Mouse (Mus musculus) inflammation-experienced regulatory T-cells, adult 6 months (primary cell): ENCODE results near the gene Ncstn. TPM values are rescaled to one million over a fixed set of nuclear protein-coding genes. Genes with fewer than 3 reads are reported as not detected.

Experiments
- ATAC-seq: one replicate; pipeline ENCODE4 v1.8.0; 2017
- polyA plus RNA-seq, 3 experiments: library from polyadenylated mRNA; unstranded; fragments of 100-300 nt; shearing (Covaris generic); gene quantifications; one replicate each; pipeline ENCODE4 v1.2.1; 2017

Gene Ncstn
- polyA plus RNA-seq, 3 experiments from 2014 or later: 97.1 to 147 (median 109) TPM

GRCm38 (mm10) chr1:172072604-172073003 is 10.0 kb downstream of the Ncstn start:
- ATAC-seq: no peak

- no peak for ATAC-seq
Measured at GRCm38 (mm10) chr1:172071556-172071955, 11.0 kb downstream of the Ncstn start.

- ATAC-seq: no peak
Measured at GRCm38 (mm10) chr1:172070227-172070626, 12.4 kb downstream of the Ncstn start.

- no peak for ATAC-seq
Measured at GRCm38 (mm10) chr1:172064613-172065141, 17.9 kb downstream of the Ncstn start.

- ATAC-seq: no peak
Measured at GRCm38 (mm10) chr1:172063291-172064023, 19.1 kb downstream of the Ncstn start.

DNA sequence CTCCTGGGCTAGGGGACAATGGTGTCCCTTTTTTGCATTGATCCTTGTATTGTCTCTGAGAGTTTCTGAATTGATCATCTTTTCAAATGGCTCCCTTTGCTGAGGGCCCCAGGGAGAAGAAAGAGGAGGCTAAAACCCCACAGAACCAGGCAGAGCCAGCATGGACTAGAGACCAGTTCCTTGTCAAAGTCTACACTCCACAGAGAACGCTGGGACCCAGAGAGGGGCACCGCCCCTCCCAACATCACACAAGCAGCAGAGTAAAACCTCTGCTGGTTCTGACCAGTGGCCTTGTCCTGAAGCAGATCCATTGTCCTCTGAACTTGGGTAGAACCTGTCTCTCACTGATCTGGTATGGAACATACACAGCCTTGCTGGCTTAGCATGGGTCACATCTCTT is 20.5 kb downstream of the Ncstn start:
- ATAC-seq: no peak

GRCm38 (mm10) chr1:172061217-172061616 is 21.4 kb downstream of the Ncstn start:
- ATAC-seq: no peak

DNA sequence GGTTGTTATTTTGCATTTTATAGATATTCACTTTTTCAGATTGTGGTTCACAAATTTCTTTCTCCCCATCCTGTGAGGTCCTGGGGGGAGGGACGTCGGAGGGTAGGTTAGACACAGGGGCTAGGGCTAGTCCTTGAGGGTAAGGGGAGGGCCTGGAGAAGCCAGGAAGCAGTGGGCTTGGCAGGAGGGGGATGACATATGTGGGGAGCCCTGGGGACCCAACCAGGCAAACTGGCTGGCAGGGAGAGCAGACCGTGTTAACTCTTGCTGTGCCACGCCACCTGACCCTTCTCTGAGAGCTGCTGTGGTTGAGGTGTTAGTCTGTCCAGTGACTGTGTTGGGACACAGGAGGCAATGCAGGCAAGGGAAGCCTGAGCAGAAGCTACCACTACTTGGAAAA is 21.9 kb downstream of the Ncstn start:
- ATAC-seq: no peak

DNA sequence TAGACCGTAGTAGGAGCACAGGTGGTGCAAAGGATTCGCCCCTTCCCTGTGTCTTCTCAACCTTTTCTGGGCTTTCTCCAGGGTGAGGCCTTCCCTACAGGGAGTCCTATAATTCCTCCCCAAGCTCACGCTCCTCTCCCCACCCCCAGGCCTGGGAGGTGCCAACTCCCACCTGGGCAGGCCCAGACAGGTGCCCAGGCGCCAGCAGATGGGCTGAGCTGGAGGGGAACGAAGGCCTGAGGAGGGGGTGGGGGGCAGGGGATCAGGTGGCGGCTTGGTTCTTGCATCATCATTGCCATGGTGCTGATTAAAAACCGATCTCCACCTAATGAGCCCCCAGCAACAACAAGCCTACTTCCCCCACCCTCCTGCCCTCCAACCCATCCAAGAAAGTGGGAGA is 23.7 kb downstream of the Ncstn start:
- no peak for ATAC-seq

- ATAC-seq: no peak
Measured at GRCm38 (mm10) chr1:172058321-172058720, 24.3 kb downstream of the Ncstn start.

GRCm38 (mm10) chr1:172057491-172057921 is 25.1 kb downstream of the Ncstn start, which contains the start of gene Nhlh1:
Nhlh1 (minus strand) TSS chr1:172057573.
- ATAC-seq: no peak

GRCm38 (mm10) chr1:172056251-172056650 is 26.3 kb downstream of the Ncstn start:
- ATAC-seq: no peak

DNA sequence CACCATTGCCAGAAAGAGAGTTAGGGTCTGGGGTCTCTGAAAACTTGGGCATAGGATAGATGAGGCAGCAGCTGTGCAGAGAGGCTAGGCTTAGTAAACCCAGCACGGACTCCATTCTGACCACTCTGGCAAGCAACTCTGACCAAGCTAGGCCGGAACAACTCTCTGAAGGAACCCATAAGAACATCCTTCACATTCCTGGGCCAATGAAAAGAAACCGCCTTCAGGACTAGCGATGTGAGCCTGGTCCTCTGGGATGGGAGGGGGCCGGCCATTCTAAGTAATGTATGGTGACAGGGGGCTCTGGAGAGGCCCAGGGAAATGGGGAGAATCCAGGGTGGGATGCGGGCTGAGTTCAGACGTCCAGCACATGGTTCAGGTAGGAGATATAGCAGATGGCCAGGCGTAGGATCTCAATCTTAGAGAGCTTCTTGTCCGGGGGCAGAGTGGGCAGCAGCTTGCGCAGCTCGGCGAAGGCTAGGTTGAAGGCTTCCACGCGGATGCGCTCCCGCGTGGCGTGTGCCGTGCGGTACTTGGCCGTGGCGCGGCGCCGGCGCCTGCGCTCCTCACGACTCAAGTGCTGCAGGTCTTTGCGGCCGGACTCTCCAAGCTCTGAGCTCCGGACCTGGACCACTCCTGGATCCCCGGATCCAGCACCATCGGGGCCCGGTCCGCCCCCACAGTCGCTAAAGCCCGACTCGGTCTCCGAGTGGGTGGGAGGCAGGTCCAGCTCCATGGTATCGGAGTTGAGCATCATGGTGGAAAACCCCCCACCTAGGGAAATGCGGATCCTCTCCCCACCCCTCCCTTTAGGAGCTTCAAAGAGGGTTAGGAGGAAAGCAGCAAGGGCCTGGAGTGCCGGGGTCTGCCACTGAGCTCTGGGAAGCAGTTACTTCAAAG is 28.8 kb downstream of the Ncstn start:
- no peak for ATAC-seq

DNA sequence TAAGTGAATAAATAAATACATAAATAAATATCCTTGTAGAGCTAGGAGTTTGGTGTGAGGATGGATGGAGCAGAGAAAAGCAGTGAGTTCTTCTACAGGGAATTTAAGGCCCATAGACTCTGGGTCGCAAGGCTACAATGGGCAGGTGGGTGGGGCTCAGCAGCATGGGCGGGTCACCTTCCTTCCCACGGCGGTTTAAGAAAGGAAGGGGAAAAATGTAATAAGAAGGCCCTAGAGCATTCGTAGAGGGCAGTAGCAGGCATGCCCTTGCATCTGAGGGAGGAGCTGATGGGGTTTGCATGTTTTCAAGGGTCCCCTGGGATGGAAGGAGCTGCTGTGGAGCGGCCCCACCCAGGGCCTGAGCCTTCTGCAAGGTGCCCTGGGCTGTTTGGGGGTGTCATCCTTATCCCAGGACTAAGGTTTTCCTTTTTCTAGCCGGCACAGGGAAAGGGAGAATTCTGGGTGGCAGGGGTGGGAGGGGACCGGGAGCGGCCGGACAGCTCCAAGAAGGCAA is 29.8 kb downstream of the Ncstn start:
- ATAC-seq: no peak

DNA sequence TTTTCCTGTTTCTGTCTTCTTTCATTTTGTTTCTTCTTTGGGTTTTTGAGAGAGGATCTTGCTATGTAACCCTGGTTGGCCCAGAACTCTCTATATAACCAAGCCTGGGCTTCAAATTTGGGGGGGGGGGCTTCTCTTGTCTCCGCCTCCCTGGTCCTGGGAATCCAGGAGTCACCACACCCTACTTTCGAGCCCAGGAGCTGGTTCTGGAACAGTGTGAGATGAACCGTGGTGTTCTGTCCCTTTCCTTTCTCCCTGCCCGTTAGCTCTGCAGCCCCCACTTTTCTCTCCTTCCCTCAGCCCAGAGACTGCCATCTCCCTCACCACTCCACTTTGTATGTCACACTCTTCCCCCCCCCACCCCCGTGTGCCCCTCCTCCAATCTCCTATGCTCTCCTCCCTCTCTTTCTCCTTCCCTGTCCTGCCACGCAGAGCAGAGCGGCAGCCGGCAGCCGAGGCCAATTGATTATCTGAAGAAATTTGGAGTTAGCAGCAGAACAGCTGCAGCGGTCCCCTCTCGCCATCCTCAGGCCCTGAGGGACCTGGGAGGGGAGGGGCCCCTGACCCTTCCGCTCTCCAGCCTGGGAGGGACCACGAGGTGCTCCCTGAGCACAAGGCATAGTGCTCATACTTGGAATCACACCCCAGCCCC is 33.3 kb downstream of the Ncstn start:
- ATAC-seq: no peak

GRCm38 (mm10) chr1:172048241-172048734 is 34.3 kb downstream of the Ncstn start:
- ATAC-seq: no peak

- ATAC-seq: peak; percentile 72
Measured at GRCm38 (mm10) chr1:172046938-172047337, 35.7 kb downstream of the Ncstn start.

DNA sequence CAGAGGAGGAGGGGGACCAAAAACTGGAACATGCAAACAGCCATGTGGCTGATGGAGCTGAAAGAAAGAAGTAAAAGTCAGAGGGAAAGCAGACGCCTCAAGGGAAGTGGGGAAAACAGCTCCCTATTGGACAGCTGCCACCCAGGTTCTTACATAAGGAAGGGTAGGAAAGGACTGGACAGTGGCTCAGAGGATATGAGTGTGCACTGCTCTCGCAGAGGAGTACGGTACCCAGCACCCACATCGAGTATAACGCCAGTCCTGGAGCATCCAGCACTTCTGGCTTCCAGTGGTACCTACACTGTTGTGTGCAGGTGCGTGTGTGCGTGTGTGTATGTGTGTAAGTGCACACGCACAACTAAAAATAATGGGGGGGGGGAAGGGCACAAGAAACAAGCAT is 36.2 kb downstream of the Ncstn start:
- ATAC-seq: no peak

DNA sequence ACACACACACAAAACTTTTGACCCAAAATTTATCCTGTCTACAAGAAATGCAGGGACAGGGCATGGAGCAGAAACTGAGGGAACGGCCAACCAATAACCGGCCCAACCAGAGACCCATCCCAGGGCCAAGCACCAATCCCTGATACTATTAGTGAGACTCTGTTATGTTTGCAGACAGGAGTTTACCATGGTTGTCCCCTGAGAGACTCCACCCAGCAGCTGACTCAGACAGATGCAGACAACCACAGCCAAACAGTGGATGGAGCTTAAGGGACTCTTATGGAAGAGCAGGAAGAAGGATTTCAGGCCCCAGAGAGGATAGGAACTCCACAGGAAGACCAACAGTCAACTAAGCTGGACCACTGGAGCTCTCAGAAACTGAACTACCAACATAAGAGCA is 52.7 kb downstream of the Ncstn start:
- ATAC-seq: no peak

- ATAC-seq: no peak
Measured at GRCm38 (mm10) chr1:172028394-172029275, 54.0 kb downstream of the Ncstn start, which contains the start of gene Vangl2. Vangl2 (minus strand) TSS chr1:172028444.

GRCm38 (mm10) chr1:172027809-172028102 is 54.8 kb downstream of the Ncstn start:
- ATAC-seq: no peak
